Mouse (Mus musculus): Measurements from ENCODE around the gene Tap1.
A peak's percentile ranks its signal among the peaks of the same experiment; 100 is the strongest.

Gene Tap1

GRCm38 (mm10) chr17:34170487-34170876 is 16.9 kb upstream of the Tap1 start:
- no peak for TF ChIP-seq GATA4 (IDR thresholded peaks at IDR 0.05; ENCODE audit: insufficient replicate concordance, low read length)

DNA sequence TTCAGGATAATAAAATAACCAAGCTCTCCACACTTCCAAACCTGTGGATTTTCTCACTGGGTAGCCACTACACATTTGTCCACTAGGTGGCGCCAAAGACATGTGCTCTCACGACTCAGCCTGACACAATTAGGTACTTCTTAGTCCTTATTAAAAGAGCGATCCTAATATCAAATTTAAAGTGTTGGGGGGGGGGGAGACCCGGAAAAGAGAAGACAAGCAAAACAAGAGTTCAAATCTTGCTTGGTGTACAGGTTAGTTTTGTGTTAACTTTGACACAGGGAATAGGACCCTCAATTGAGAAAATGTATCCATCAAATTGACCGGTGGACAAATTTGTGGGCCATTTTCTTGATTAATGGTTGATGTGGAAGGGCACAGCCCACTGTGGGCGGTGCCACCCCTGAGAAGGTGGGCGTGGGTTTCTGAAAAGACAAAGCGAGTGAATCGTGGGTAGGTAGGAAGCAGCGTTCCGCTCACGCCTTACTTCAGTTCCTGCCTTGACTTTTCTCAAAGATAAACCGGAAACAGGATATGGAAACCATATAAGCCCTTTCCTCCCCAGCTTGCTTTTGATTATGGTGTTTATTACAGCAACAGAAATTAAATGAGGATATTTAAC is 16.4 kb upstream of the Tap1 start:
- TF ChIP-seq GATA4 (IDR thresholded peaks at IDR 0.05; ENCODE audit: insufficient replicate concordance, low read length) = no peak

GRCm38 (mm10) chr17:34172528-34172927 is 14.8 kb upstream of the Tap1 start:
- no peak for TF ChIP-seq GATA4 (IDR thresholded peaks at IDR 0.05; ENCODE audit: insufficient replicate concordance, low read length)

GRCm38 (mm10) chr17:34174075-34174474 is 13.3 kb upstream of the Tap1 start:
- TF ChIP-seq GATA4 (IDR thresholded peaks at IDR 0.05; ENCODE audit: insufficient replicate concordance, low read length) = no peak

DNA sequence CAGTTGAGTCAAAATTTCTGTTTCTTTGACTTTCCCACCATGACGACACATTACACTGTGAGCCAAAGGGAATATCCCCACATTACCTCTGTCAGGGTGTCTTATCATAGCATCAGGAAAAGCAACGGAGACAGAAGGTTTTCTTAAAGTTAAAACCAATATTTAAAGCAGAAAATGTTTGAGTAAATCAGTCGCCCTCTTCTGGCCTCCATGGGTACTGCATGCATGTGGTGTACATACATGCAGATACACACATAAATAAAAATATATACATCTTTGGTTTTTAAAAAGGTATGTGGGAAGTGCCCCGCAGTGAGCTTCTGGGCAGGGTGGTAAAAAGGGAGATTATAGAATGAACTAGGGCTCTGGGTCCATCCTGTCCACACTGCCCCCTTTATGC is 10.2 kb upstream of the Tap1 start:
- TF ChIP-seq GATA4 (IDR thresholded peaks at IDR 0.05; ENCODE audit: insufficient replicate concordance, low read length) = no peak

DNA sequence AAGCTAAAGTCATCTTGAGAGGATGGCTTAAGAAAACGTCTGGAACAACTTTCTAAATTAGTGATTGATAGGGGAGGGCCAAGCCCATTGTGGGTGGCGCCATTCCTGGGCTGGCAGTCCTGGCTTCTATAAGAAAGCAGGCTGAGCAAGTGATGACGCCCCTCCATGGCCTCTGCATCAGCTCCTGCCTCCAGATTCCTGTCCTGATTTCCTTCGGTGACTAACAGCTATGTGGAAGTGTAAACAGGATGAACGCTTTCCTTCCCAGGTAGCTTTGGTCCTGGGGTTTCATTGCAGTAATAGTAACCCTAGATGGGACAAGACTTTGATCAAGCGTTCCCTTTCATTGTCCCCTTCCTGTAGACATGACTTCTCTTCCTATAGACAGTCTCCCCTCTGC is 8.3 kb upstream of the Tap1 start:
- TF ChIP-seq GATA4 (IDR thresholded peaks at IDR 0.05; ENCODE audit: insufficient replicate concordance, low read length) = no peak

GRCm38 (mm10) chr17:34179913-34180859 is 7.2 kb upstream of the Tap1 start:
- TF ChIP-seq GATA4 (IDR thresholded peaks at IDR 0.05; ENCODE audit: insufficient replicate concordance, low read length) = no peak

GRCm38 (mm10) chr17:34183564-34184219 is 3.7 kb upstream of the Tap1 start:
- TF ChIP-seq GATA4 (IDR thresholded peaks at IDR 0.05; ENCODE audit: insufficient replicate concordance, low read length) = no peak

DNA sequence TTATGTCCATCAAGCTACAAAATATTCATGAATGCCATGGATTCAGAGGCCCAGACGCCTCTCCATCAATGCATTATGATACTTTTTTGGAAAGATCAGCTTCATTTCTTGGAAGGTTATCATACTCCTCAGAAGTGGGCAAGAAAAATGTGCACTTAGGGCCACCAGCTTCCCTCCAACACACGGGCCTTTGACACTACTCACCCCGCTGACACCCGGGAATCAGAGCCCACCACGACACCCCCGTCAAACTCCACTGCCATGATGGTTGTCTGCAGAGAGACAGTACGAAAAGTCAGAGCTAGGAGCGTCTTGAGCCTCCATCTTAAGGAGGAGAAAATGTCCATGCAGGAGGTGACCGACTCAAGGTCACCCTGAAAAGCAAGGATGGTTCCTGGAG is 1.8 kb upstream of the Tap1 start:
- no peak for TF ChIP-seq GATA4 (IDR thresholded peaks at IDR 0.05; ENCODE audit: insufficient replicate concordance, low read length)

DNA sequence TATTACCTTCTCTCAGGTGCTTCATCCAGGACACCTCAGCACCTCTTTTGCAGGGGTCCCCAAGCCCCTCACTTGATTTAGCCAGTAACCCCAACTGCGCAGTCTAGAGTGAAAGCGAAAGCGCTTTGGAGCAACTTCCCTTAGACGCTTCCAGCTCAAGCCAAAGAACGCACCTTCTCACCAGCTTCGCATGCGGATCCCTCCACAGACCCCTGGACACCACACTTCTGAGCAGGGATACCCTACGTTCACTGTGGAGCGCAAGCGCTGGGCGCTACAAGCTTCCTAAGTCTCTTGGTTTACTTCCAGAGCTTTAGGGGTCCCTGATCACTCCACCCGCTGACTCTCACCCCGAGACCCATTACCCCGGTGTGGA is 480 bp upstream of the Tap1 start:
- TF ChIP-seq GATA4 (IDR thresholded peaks at IDR 0.05; ENCODE audit: insufficient replicate concordance, low read length) = no peak

DNA sequence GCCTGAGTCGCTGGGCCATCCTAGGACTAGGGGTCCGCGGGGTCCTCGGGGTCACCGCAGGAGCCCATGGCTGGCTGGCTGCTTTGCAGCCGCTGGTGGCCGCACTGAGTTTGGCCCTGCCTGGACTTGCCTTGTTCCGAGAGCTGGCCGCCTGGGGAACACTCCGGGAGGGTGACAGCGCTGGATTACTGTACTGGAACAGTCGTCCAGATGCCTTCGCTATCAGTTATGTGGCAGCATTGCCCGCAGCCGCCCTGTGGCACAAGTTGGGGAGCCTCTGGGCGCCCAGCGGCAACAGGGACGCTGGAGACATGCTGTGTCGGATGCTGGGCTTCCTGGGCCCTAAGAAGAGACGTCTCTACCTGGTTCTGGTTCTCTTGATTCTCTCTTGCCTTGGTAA is 657 bp downstream of the Tap1 start:
- TF ChIP-seq GATA4 (IDR thresholded peaks at IDR 0.05; ENCODE audit: insufficient replicate concordance, low read length) = no peak

- TF ChIP-seq GATA4 (IDR thresholded peaks at IDR 0.05; ENCODE audit: insufficient replicate concordance, low read length) = no peak
These were observed 1.6 kb downstream of the Tap1 start for GRCm38 (mm10) chr17:34188986-34189385.

GRCm38 (mm10) chr17:34192852-34193251 is 5.5 kb downstream of the Tap1 start:
- no peak for TF ChIP-seq GATA4 (IDR thresholded peaks at IDR 0.05; ENCODE audit: insufficient replicate concordance, low read length)

- no peak for TF ChIP-seq GATA4 (IDR thresholded peaks at IDR 0.05; ENCODE audit: insufficient replicate concordance, low read length)
These were observed 6.1 kb downstream of the Tap1 start for GRCm38 (mm10) chr17:34193468-34193867.

DNA sequence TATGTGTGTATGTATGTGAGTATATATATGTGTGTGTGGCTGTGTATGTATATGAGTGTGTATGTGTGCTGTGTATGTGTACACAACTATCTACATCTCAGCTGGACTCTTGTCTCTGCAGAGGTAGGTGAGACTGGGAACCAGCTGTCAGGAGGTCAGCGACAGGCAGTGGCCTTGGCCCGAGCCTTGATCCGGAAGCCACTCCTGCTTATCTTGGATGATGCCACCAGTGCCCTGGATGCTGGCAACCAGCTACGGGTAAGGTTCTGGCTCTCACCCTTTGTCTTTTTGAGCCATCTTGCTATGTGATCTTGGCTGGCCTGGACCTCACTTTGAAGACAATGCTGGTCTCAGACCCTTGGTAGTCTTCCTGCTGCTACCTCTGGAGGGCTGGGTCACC is 7.4 kb downstream of the Tap1 start:
- peak; percentile 46; the same call in 1 of the 2 replicates for TF ChIP-seq GATA4 (IDR thresholded peaks at IDR 0.05; ENCODE audit: insufficient replicate concordance, low read length)

DNA sequence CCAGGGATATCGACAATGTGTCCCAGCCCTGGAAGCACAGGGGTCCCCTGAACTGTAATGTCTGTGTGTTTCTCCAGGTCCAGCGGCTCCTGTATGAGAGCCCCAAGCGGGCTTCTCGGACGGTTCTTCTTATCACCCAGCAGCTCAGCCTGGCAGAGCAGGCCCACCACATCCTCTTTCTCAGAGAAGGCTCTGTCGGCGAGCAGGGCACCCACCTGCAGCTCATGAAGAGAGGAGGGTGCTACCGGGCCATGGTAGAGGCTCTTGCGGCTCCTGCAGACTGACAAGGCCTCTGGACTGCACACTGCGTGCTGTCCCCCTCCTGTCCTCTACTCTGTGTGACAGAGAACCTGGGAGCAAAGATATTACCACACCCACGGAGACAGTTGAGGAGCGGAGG is 9.1 kb downstream of the Tap1 start:
- no peak for TF ChIP-seq GATA4 (IDR thresholded peaks at IDR 0.05; ENCODE audit: insufficient replicate concordance, low read length)

Data from liver, adult (tissue).